Mouse (Mus musculus): ENCODE measurements around the gene Slc38a3. TPM values are rescaled to one million over a fixed set of nuclear protein-coding genes. Genes with fewer than 3 reads are reported as not detected.

The Slc38a3 gene
- polyA plus RNA-seq, 1 experiment from 2014 or later: 7.2 TPM

DNA sequence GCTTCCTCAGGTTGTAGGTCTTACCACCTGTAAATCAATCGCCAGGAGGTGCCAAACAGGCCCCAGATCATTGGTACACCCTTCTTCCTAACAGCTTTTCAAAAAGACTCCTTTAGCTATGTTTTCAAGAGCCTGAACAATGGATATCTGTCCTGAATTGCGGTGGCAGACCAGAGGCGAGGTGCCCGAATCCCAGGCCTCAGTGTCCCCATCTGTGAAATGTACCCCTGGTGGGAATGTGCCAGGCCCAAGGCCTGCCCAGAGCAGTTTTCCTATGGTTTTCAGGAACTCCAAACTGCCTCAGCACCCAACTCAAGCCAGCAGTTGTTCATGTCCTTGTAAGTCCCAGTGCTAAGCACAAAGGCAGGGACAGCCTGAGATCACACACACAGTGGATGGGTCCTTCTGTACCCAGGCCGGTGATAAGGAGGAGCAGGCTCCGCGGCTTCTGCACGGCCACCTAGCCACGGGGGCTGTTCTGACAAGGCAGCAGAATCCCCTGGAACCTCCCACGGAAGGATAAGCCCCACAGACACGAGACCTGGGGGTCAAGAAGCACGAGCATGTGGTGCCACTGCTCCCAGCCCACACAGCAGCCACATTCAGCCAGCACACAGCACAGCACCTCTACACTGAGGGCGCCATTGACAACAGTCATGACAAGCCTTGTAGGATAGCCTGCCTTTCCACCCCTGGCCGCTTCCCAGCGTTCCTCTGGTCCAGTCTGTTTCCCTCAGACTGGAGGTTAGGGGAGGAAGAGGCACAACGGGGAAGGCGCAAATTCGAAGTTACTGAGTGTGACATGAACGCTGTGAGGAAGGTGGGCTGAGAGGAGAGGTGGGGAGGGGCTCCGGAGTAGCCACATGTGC is 41.7 kb downstream of the Slc38a3 start:
- H3K9ac ChIP-seq (ENCODE audit: low read length): peak overlapping the region; percentile 67
- peak overlapping the region; percentile 27 for H3K4me2 ChIP-seq (ENCODE audit: low read depth)
- no peak overlapping the region for H3K4me3 ChIP-seq (ENCODE audit: low read depth, low read length)
- H3K4me1 ChIP-seq (ENCODE audit: control insufficient read depth, insufficient read depth, low read length): peaks cover 66% of the 10 kb centered on the region
- no peaks in the 10 kb centered on the region; the same call in 1 of the 2 replicates for H3K36me3 ChIP-seq (ENCODE audit: control insufficient read depth, insufficient read depth, low read length)
- 37% methylated on average over 20 of the region's 20 CpGs for WGBS
- H3K27ac ChIP-seq (ENCODE audit: low read depth, low read length): peak overlapping the region; percentile 98
- no peak for ATAC-seq (ENCODE audit: insufficient read depth, low FRiP score, low TSS enrichment)
- H3K27me3 ChIP-seq (ENCODE audit: control insufficient read depth, insufficient read depth, low read length): no peaks in the 10 kb centered on the region
- no peak for DNase-seq (ENCODE audit: low spot score)
- no peaks in the 10 kb centered on the region for H3K9me3 ChIP-seq (ENCODE audit: control insufficient read depth, low read length)

GRCm38 (mm10) chr9:107626844-107627277 is 42.5 kb downstream of the Slc38a3 start:
- peaks cover 4% of the 10 kb centered on the region for H3K36me3 ChIP-seq (ENCODE audit: control insufficient read depth, insufficient read depth, low read length)
- ATAC-seq (ENCODE audit: insufficient read depth, low FRiP score, low TSS enrichment): peak; percentile 60
- H3K9me3 ChIP-seq (ENCODE audit: control insufficient read depth, low read length): no peaks in the 10 kb centered on the region
- H3K4me3 ChIP-seq (ENCODE audit: low read depth, low read length): no peak overlapping the region
- peak overlapping the region; percentile 67 for H3K9ac ChIP-seq (ENCODE audit: low read length)
- 4% methylated on average over 2 of the region's 2 CpGs for WGBS
- H3K27me3 ChIP-seq (ENCODE audit: control insufficient read depth, insufficient read depth, low read length): no peaks in the 10 kb centered on the region
- H3K27ac ChIP-seq (ENCODE audit: low read depth, low read length): peak overlapping the region; percentile 98
- H3K4me1 ChIP-seq (ENCODE audit: control insufficient read depth, insufficient read depth, low read length): peaks cover 58% of the 10 kb centered on the region
- peak; percentile 95 for DNase-seq (ENCODE audit: low spot score)
- peak overlapping the region; percentile 27 for H3K4me2 ChIP-seq (ENCODE audit: low read depth)

- no peaks in the 10 kb centered on the region for H3K9me3 ChIP-seq (ENCODE audit: control insufficient read depth, low read length)
- 41% methylated on average over 15 of the region's 15 CpGs for WGBS
- H3K27me3 ChIP-seq (ENCODE audit: control insufficient read depth, insufficient read depth, low read length): no peaks in the 10 kb centered on the region
- H3K4me1 ChIP-seq (ENCODE audit: control insufficient read depth, insufficient read depth, low read length): peaks cover 53% of the 10 kb centered on the region
- no peak overlapping the region for H3K4me3 ChIP-seq (ENCODE audit: low read depth, low read length)
- peak overlapping the region; percentile 27 for H3K4me2 ChIP-seq (ENCODE audit: low read depth)
- peaks cover 4% of the 10 kb centered on the region for H3K36me3 ChIP-seq (ENCODE audit: control insufficient read depth, insufficient read depth, low read length)
- H3K27ac ChIP-seq (ENCODE audit: low read depth, low read length): peak overlapping the region; percentile 98
- DNase-seq (ENCODE audit: low spot score) (no peak), ATAC-seq (ENCODE audit: insufficient read depth, low FRiP score, low TSS enrichment) (peak; percentile 29; the same call in 1 of the 2 replicates)
- H3K9ac ChIP-seq (ENCODE audit: low read length): peak overlapping the region; percentile 67
Observed at GRCm38 (mm10) chr9:107626158-107626843, 43.0 kb downstream of the Slc38a3 start.

- Histone ChIP-seq H3K27ac (ENCODE audit: low read depth, low read length) (peak overlapping the region; percentile 98; the same call in 1 of the 2 replicates), H3K4me2 (ENCODE audit: low read depth) (no peak overlapping the region), H3K4me3 (ENCODE audit: low read depth, low read length) (no peak overlapping the region), H3K4me1 (ENCODE audit: control insufficient read depth, insufficient read depth, low read length) (peaks cover 46% of the 10 kb centered on the region), H3K9ac (ENCODE audit: low read length) (no peak overlapping the region), H3K9me3 (ENCODE audit: control insufficient read depth, low read length) (no peaks in the 10 kb centered on the region), H3K27me3 (ENCODE audit: control insufficient read depth, insufficient read depth, low read length) (no peaks in the 10 kb centered on the region), H3K36me3 (ENCODE audit: control insufficient read depth, insufficient read depth, low read length) (peaks cover 4% of the 10 kb centered on the region)
- ATAC-seq (ENCODE audit: insufficient read depth, low FRiP score, low TSS enrichment) (no peak), DNase-seq (ENCODE audit: low spot score) (no peak)
- 92% methylated on average over 12 of the region's 12 CpGs for WGBS
Observed at GRCm38 (mm10) chr9:107625351-107626128, 43.8 kb downstream of the Slc38a3 start.

GRCm38 (mm10) chr9:107624951-107625350 is 44.4 kb downstream of the Slc38a3 start:
- Histone ChIP-seq H3K27ac (ENCODE audit: low read depth, low read length) (no peak overlapping the region), H3K27me3 (ENCODE audit: control insufficient read depth, insufficient read depth, low read length) (no peaks in the 10 kb centered on the region), H3K9ac (ENCODE audit: low read length) (no peak overlapping the region), H3K36me3 (ENCODE audit: control insufficient read depth, insufficient read depth, low read length) (peaks cover 4% of the 10 kb centered on the region), H3K4me2 (ENCODE audit: low read depth) (no peak overlapping the region), H3K9me3 (ENCODE audit: control insufficient read depth, low read length) (no peaks in the 10 kb centered on the region), H3K4me1 (ENCODE audit: control insufficient read depth, insufficient read depth, low read length) (peaks cover 40% of the 10 kb centered on the region), H3K4me3 (ENCODE audit: low read depth, low read length) (no peak overlapping the region)
- no peak for DNase-seq (ENCODE audit: low spot score)
- ATAC-seq (ENCODE audit: insufficient read depth, low FRiP score, low TSS enrichment): no peak
- WGBS: 84% methylated on average over 3 of the region's 3 CpGs

GRCm38 (mm10) chr9:107624539-107624938 is 44.8 kb downstream of the Slc38a3 start:
- no peak overlapping the region for H3K4me3 ChIP-seq (ENCODE audit: low read depth, low read length)

GRCm38 (mm10) chr9:107620954-107621353 is 48.4 kb downstream of the Slc38a3 start:
- H3K36me3 ChIP-seq (ENCODE audit: control insufficient read depth, insufficient read depth, low read length): peaks cover 24% of the 10 kb centered on the region
- peaks cover under 1% of the 10 kb centered on the region for H3K4me1 ChIP-seq (ENCODE audit: control insufficient read depth, insufficient read depth, low read length)
- H3K9ac ChIP-seq (ENCODE audit: low read length): no peak overlapping the region
- H3K27ac ChIP-seq (ENCODE audit: low read depth, low read length): no peak overlapping the region
- no peaks in the 10 kb centered on the region for H3K27me3 ChIP-seq (ENCODE audit: control insufficient read depth, insufficient read depth, low read length)
- H3K4me2 ChIP-seq (ENCODE audit: low read depth): no peak overlapping the region
- H3K9me3 ChIP-seq (ENCODE audit: control insufficient read depth, low read length): no peaks in the 10 kb centered on the region
- ATAC-seq (ENCODE audit: insufficient read depth, low FRiP score, low TSS enrichment) (no peak), DNase-seq (ENCODE audit: low spot score) (no peak)
- no peak overlapping the region for H3K4me3 ChIP-seq (ENCODE audit: low read depth, low read length)

More at GRCm38 (mm10) chr9:107624539-107624938, 44.8 kb downstream of the Slc38a3 start:
- ATAC-seq (ENCODE audit: insufficient read depth, low FRiP score, low TSS enrichment) (no peak), DNase-seq (ENCODE audit: low spot score) (no peak)
- Histone ChIP-seq H3K9me3 (ENCODE audit: control insufficient read depth, low read length) (no peaks in the 10 kb centered on the region), H3K27ac (ENCODE audit: low read depth, low read length) (no peak overlapping the region), H3K9ac (ENCODE audit: low read length) (no peak overlapping the region), H3K4me1 (ENCODE audit: control insufficient read depth, insufficient read depth, low read length) (peaks cover 36% of the 10 kb centered on the region), H3K4me2 (ENCODE audit: low read depth) (no peak overlapping the region), H3K27me3 (ENCODE audit: control insufficient read depth, insufficient read depth, low read length) (no peaks in the 10 kb centered on the region), H3K36me3 (ENCODE audit: control insufficient read depth, insufficient read depth, low read length) (peaks cover 7% of the 10 kb centered on the region)
- WGBS: 74% methylated on average over 5 of the region's 5 CpGs

DNA sequence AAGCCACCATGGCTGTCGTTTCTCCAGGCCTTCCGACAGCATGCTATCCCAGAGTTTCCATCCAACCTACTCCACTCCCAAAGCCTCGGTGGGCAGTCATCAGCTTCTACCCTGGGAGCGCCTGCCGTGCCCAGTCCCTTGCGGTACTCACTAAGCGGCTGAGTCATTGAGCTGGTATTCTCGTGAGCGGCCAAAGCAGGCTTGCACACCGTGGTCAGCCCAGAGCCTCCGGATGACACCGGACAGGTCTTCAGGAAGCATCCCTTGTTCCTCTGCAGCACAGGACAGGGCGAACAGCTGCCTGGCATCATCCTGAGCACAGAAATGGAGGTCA is 49.8 kb downstream of the Slc38a3 start:
- ATAC-seq (ENCODE audit: insufficient read depth, low FRiP score, low TSS enrichment) (no peak), DNase-seq (ENCODE audit: low spot score) (no peak)
- Histone ChIP-seq H3K27me3 (ENCODE audit: control insufficient read depth, insufficient read depth, low read length) (no peaks in the 10 kb centered on the region), H3K4me2 (ENCODE audit: low read depth) (no peak overlapping the region), H3K4me3 (ENCODE audit: low read depth, low read length) (no peak overlapping the region), H3K9me3 (ENCODE audit: control insufficient read depth, low read length) (no peaks in the 10 kb centered on the region), H3K36me3 (ENCODE audit: control insufficient read depth, insufficient read depth, low read length) (peaks cover 37% of the 10 kb centered on the region), H3K9ac (ENCODE audit: low read length) (no peak overlapping the region), H3K4me1 (ENCODE audit: control insufficient read depth, insufficient read depth, low read length) (peaks cover 11% of the 10 kb centered on the region; the same call in 1 of the 2 replicates), H3K27ac (ENCODE audit: low read depth, low read length) (no peak overlapping the region)
- 87% methylated on average over 13 of the region's 13 CpGs for WGBS

Measured in neural tube, embryonic 11.5 days (tissue).